Mouse (Mus musculus) embryonic facial prominence, embryonic 15.5 days (tissue): ENCODE results near the gene Treml1. TPM values are rescaled to one million over a fixed set of nuclear protein-coding genes. Genes with fewer than 3 reads are reported as not detected.

Experiments used
- ATAC-seq: fragments of 200-750 bp; cut with Nextera tagmentation; 2 replicates; pipeline ENCODE4 v1.8.0; 2017; ENCODE audit warnings: low read depth, moderate TSS enrichment; ENCODE audit not compliant: insufficient number of reproducible peaks, low FRiP score, low TSS enrichment
- H3K27ac ChIP-seq: fragments of 300-500 bp; sonication (generic); replicated peaks from 2 replicates; pipeline ENCODE4 v1.5.1; 2015; ENCODE audit warnings: mild to moderate bottlenecking, inconsistent platforms
- H3K27me3 ChIP-seq: fragments of 300-500 bp; sonication (generic); 2 replicates; pipeline ENCODE4 v1.6.1; 2015; ENCODE audit warnings: inconsistent platforms
- H3K36me3 ChIP-seq: fragments of 300-500 bp; sonication (generic); 2 replicates; pipeline ENCODE4 v1.6.1; 2015; ENCODE audit warnings: mild to moderate bottlenecking, inconsistent platforms
- H3K4me1 ChIP-seq: fragments of 300-500 bp; sonication (generic); 2 replicates; pipeline ENCODE4 v1.6.1; 2015; ENCODE audit warnings: inconsistent platforms
- H3K4me2 ChIP-seq: fragments of 300-500 bp; sonication (generic); replicated peaks from 2 replicates; pipeline ENCODE4 v1.6.1; 2015; ENCODE audit warnings: mild to moderate bottlenecking, inconsistent platforms
- H3K4me3 ChIP-seq: fragments of 300-500 bp; sonication (generic); replicated peaks from 2 replicates; pipeline ENCODE4 v1.5.1; 2015; ENCODE audit warnings: mild to moderate bottlenecking, inconsistent platforms
- H3K9ac ChIP-seq: fragments of 300-500 bp; sonication (generic); 2 replicates; pipeline ENCODE4 v1.6.1; 2015; ENCODE audit warnings: inconsistent platforms
- H3K9me3 ChIP-seq: fragments of 300-500 bp; sonication (generic); replicated peaks from 2 replicates; pipeline ENCODE4 v1.6.1; 2016; ENCODE audit warnings: inconsistent platforms
- WGBS: fragments of 180-500 bp; shearing (Covaris S2); methylation state at CpG from one replicate; pipeline ENCODE4 v1.1.7; 2015; 5-methylcytosine and 5-hydroxymethylcytosine counted together
- polyA plus RNA-seq: library from polyadenylated mRNA; unstranded; fragments of >200 nt; fragmentation: Nextera tagmentation; extraction: Ambion mirVana; gene quantifications from 2 replicates; pipeline ENCODE4 v1.2.1, GENCODE M21; 2015

The Treml1 gene
- polyA plus RNA-seq, 1 experiment from 2014 or later, result 1.0 TPM

DNA sequence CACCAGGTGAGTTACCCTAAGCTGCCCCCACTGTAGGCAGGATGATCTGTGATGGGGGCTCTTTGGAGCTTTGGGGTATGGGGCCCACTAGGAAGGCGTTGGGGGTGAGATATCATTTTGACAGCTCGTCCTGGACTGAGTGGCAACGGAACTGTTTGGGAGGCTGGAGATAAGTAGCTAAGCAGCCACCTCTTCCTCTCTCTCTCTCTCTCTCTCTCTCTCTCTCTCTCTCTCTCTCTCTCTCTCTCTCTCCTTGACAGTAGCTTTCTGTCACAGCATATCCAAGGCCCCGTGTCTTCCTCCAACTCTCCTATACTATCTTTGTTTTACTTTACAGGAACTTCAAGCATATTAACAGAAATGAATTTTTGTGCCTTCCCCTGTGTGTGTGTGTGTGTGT is 746 bp downstream of the Treml1 start:
- no peaks in the 10 kb centered on the region for H3K9me3 ChIP-seq
- H3K27ac ChIP-seq, result no peak overlapping the region
- 71% methylated on average over 4 of the region's 4 CpGs for WGBS
- H3K4me3 ChIP-seq, result no peak overlapping the region
- no peak overlapping the region for H3K9ac ChIP-seq
- ATAC-seq, result no peak
- H3K27me3 ChIP-seq, result no peaks in the 10 kb centered on the region
- no peak overlapping the region for H3K4me2 ChIP-seq
- H3K4me1 ChIP-seq, result no peaks in the 10 kb centered on the region
- H3K36me3 ChIP-seq, result no peaks in the 10 kb centered on the region

DNA sequence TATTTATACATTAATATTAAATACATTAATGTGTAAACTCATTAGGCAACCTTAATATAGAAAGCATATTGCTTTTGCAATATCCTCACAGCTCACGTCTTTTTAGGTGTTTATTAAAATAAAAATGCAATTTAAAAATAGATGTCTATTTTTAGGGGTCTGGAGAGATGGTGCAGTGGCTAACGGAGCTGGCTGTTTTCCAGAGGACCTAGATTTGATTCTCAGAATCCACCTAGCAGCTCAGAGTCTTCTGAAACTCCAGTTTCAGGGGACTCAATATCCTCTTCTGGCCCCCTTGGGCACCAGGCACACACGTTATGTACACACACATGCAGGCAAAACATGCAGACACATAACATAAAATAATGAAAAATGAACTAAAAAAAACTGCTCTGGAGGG is 2.6 kb downstream of the Treml1 start:
- no peak overlapping the region for H3K4me3 ChIP-seq
- H3K9me3 ChIP-seq, result no peaks in the 10 kb centered on the region
- H3K27me3 ChIP-seq, result no peaks in the 10 kb centered on the region
- no peak overlapping the region for H3K9ac ChIP-seq
- WGBS, result 68% methylated on average over 3 of the region's 3 CpGs
- H3K4me1 ChIP-seq, result no peaks in the 10 kb centered on the region
- no peak for ATAC-seq
- H3K4me2 ChIP-seq, result no peak overlapping the region
- H3K36me3 ChIP-seq, result no peaks in the 10 kb centered on the region
- H3K27ac ChIP-seq, result no peak overlapping the region

DNA sequence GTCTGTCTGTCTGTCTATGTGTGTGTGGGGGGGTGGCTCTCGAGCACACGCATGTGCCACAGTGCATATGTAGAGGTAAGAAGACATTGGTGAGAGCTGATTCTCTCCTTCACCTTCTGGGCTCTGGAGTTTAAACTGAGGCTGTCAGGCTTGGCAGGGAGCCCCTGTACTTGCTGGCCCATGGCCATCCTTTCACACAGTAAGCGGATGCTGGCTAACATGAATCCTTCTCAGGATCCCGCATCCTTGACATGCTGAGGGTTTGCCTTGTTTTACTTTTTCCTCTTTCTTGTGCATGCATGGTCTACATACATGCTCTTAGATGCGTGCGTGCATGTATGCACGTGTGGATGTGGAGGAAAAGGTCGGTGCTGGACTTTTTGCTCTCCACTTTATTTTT is 3.2 kb downstream of the Treml1 start:
- Histone ChIP-seq H3K4me3 (no peak overlapping the region), H3K9ac (no peak overlapping the region), H3K27ac (no peak overlapping the region), H3K36me3 (no peaks in the 10 kb centered on the region), H3K27me3 (no peaks in the 10 kb centered on the region), H3K9me3 (no peaks in the 10 kb centered on the region), H3K4me1 (no peaks in the 10 kb centered on the region), H3K4me2 (no peak overlapping the region)
- 79% methylated on average over 8 of the region's 8 CpGs for WGBS
- ATAC-seq, result no peak

DNA sequence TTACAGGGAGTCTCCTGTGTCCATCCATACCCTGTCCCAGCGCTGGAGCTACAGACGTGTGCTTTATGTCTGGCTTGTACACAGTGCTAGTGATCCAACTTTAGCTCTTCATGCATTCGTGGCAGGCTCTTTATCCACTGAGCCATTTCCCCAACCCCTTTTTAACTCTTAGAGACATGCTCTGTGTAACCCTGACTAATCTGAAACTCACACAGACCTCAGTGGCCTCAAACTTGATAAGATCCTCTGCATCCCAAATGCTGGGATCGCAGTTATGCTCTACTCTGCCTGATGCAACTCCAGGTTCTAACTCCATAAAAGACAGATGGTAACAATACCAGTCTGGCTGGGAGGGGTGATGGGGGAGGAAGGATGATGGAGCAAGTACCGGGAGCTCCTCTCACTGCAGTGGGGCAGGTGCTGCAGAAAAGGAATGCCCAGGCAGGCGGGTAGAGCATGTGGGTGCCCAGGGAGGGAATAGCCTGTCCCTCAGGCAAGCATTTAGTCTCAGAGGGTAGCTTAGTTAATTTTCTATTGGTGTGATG is 3.8 kb downstream of the Treml1 start:
- ATAC-seq, result no peak
- 63% methylated on average over 6 of the region's 6 CpGs for WGBS
- Histone ChIP-seq H3K4me3 (no peak overlapping the region), H3K27ac (no peak overlapping the region), H3K27me3 (no peaks in the 10 kb centered on the region), H3K4me1 (no peaks in the 10 kb centered on the region), H3K36me3 (no peaks in the 10 kb centered on the region), H3K9me3 (no peaks in the 10 kb centered on the region), H3K9ac (no peak overlapping the region), H3K4me2 (no peak overlapping the region)

DNA sequence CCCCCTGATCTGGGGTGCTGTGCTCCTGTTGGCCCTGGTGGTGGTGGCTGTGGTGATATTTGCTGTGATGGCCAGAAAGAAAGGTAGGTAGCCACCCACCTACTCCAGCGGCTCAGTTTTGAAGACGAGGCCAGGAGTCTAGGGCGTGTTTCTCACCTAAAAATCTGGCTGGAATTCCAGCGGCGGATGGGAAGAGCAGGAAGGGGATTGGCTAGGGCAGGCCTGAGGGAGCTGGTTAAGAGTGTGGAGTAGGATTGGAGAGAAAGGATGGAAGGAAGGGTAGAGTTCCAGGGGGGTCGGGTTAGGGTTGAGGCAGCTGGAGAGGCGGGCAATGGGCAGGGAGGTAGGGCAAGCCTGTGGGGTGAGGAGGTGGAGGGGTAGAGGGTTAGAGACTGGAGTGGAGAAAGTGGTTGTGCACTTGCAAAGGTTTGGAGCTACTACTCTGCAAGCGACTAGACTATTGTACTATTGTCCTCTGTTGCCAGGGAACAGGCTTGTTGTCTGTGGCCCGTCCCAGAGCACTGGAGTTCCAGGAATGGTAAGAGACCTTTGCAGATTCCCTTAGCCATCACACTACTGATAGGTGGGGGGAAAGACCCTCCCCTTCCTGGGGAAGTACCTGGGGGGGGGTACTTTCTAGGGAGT is 5.9 kb downstream of the Treml1 start:
- Histone ChIP-seq H3K4me2 (no peak overlapping the region), H3K36me3 (no peaks in the 10 kb centered on the region), H3K4me3 (no peak overlapping the region), H3K9ac (no peak overlapping the region), H3K27me3 (no peaks in the 10 kb centered on the region), H3K9me3 (no peaks in the 10 kb centered on the region), H3K27ac (no peak overlapping the region), H3K4me1 (no peaks in the 10 kb centered on the region)
- ATAC-seq, result no peak
- 73% methylated on average over 9 of the region's 9 CpGs for WGBS

DNA sequence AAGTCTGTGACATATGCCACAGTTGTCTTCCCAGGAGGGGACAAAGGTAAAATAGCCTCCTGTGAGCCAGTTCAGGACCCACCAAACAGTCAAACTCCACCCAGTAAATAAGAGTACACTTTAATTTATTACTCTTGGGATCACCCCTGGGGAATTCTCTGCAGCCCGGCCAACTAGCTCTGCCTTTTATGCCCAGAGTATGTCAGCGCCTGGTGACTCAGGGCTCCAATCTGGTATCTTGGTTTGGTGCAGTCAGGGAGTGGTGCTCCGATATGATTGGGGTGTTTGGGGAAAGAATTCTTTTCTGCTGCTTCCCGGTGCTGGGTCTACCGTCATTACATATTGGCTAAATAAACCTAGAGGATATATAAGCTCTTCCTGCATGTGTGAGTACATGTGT is 7.1 kb downstream of the Treml1 start:
- no peak overlapping the region for H3K4me3 ChIP-seq
- 84% methylated on average over 5 of the region's 5 CpGs for WGBS
- no peaks in the 10 kb centered on the region for H3K27me3 ChIP-seq
- no peak overlapping the region for H3K9ac ChIP-seq
- H3K4me2 ChIP-seq, result no peak overlapping the region
- ATAC-seq, result no peak
- no peaks in the 10 kb centered on the region for H3K9me3 ChIP-seq
- no peaks in the 10 kb centered on the region for H3K36me3 ChIP-seq
- H3K4me1 ChIP-seq, result no peaks in the 10 kb centered on the region
- no peak overlapping the region for H3K27ac ChIP-seq

DNA sequence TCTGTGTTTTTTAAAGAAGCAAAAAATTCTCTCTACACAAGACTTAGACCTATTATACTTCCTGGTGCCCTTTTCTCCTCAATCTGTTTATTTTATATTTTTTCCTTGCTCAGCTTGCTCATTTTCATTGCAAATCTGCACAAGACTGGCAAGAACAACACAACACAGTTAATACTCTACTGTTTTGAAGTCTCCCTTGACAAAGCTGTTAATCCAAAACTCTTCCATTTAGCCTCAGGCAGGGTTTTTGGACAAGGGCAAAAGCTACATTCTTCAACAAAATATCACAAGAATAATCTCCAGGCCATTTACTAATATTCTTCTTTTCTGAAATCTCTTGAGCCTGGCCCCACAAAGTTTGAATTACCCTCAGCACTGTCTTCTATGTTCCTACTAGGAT is 11.9 kb downstream of the Treml1 start:
- H3K36me3 ChIP-seq, result no peaks in the 10 kb centered on the region
- H3K9me3 ChIP-seq, result no peaks in the 10 kb centered on the region
- H3K4me2 ChIP-seq, result no peak overlapping the region
- H3K27me3 ChIP-seq, result no peaks in the 10 kb centered on the region
- no peak overlapping the region for H3K27ac ChIP-seq
- no peak overlapping the region for H3K4me3 ChIP-seq
- H3K4me1 ChIP-seq, result no peaks in the 10 kb centered on the region
- no peak overlapping the region for H3K9ac ChIP-seq
- no peak for ATAC-seq

DNA sequence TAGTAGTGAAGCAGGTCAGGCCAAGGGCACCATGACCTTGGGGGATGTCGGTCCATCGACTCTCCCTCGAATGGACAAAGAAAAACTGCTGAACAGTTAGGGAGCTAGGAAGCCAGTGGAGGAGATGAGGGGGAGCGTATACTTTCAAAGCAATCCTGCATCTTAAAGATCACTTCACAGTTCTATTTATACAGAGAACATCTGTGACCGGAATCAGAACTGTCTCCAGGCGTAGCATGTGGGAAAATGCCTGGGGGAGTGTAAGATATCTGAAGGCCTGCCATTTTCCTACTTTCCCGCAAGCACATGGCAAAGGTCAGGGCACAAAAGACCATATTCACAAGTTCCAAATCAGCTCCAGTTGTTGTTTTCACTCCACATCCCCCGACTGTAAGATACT is 13.3 kb downstream of the Treml1 start:
- no peak for ATAC-seq
- no peak overlapping the region for H3K4me3 ChIP-seq
- no peaks in the 10 kb centered on the region for H3K36me3 ChIP-seq
- H3K27me3 ChIP-seq, result no peaks in the 10 kb centered on the region
- H3K9ac ChIP-seq, result no peak overlapping the region
- WGBS, result 48% methylated on average over 8 of the region's 8 CpGs
- H3K4me1 ChIP-seq, result no peaks in the 10 kb centered on the region
- H3K27ac ChIP-seq, result no peak overlapping the region
- H3K9me3 ChIP-seq, result no peaks in the 10 kb centered on the region
- no peak overlapping the region for H3K4me2 ChIP-seq

DNA sequence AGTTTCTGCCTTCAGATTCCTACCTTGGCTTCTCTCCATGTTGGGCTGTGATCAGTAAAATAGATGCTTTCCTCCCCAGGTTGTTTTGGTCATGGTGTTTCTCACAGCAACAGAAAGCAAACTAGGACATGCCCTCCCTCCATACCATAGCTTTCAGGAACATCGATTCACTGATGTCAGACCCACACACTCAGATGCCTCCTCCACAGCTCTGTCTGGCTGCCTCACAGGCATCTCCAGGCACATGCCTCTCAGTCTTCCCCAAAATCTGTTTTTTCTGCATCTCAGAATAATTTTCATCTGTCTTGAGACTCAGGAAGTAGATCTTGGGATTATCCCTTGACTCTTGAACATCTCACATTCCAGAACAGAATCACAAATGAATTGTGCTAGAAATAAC is 16.4 kb downstream of the Treml1 start:
- no peaks in the 10 kb centered on the region for H3K27me3 ChIP-seq
- no peaks in the 10 kb centered on the region for H3K36me3 ChIP-seq
- H3K9ac ChIP-seq, result no peak overlapping the region
- no peak overlapping the region for H3K27ac ChIP-seq
- no peak overlapping the region for H3K4me3 ChIP-seq
- no peaks in the 10 kb centered on the region for H3K9me3 ChIP-seq
- no peak for ATAC-seq
- H3K4me1 ChIP-seq, result no peaks in the 10 kb centered on the region
- WGBS, result 93% methylated on average over 1 of the region's 1 CpGs
- H3K4me2 ChIP-seq, result no peak overlapping the region

DNA sequence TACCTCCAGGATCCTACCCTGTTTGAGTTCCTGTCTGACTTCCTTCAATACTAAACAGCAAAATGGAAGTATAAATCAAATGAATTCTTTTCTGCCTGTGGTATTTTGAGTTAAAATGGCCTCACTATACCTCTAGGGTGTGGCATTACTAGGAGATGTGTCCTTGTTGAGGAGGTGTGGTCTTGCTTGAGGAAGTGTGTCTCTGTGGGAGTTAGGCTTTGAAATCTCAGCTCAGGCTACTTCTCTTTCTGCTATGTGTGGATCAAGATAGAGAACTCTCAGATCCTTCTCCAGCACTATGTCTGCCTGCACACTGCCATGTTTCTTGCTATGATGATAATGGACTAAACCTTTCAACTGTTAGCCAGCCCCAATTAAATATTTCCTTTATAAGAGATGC is 19.3 kb downstream of the Treml1 start:
- no peak for ATAC-seq
- Histone ChIP-seq H3K4me3 (no peak overlapping the region), H3K9ac (no peak overlapping the region), H3K4me2 (no peak overlapping the region), H3K27me3 (no peaks in the 10 kb centered on the region), H3K4me1 (no peaks in the 10 kb centered on the region), H3K9me3 (no peaks in the 10 kb centered on the region), H3K36me3 (no peaks in the 10 kb centered on the region), H3K27ac (no peak overlapping the region)

DNA sequence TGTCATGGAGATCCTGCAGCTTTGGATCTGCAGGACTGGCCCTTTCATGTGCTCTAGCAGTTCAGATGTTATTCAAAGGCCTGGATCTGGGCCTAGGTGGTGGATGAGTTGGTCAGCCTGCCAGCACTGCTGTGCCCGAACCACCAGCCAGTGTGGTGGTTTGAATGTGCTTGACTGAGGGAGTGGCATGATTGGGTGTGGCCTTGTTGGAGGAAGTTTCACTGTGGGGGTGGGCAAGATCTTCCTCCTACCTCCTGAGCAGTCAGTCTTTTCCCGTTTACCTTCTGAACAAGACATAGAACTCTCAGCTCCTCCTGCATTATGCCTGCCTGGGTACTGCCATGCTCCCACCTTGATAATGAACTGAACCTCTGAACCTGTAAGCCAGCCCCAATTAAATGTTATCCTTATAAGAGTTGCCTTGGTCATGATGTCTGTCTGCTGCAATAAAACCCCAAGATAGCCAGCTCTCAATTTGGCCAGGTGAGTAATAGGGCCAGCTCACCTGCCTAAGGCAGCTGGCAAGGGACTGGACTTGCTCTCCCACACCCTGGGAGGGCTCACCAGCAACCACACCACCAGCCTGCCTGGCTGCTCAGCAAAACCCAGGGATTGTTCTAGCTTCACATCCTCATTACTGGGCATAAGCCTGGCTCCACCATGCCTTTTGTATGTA is 26.2 kb downstream of the Treml1 start:
- WGBS, result 67% methylated on average over 2 of the region's 2 CpGs
- H3K27me3 ChIP-seq, result no peaks in the 10 kb centered on the region
- no peaks in the 10 kb centered on the region for H3K4me1 ChIP-seq
- no peak overlapping the region for H3K27ac ChIP-seq
- no peak for ATAC-seq
- H3K4me3 ChIP-seq, result no peak overlapping the region
- H3K9ac ChIP-seq, result no peak overlapping the region
- no peak overlapping the region for H3K4me2 ChIP-seq
- H3K36me3 ChIP-seq, result peaks cover 52% of the 10 kb centered on the region
- no peaks in the 10 kb centered on the region for H3K9me3 ChIP-seq

DNA sequence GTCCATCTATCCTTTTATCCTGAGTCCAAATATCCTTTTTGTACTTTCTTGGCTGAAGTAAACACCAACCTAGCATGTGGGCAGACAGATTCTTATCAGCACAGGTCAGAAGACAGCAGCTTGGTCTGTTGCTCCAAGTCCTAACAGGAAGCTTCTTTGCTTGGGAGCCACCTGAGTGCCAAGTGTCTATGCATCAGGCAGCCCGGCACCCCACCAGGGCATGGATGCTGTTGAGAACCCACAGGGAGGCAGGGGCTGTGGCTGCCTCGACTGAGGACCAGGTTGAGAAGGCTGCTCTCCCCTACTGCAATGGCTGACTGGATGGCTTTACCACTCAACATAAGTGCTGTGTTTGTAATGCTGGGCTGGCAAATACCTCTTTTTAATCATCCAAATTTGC is 28.9 kb downstream of the Treml1 start:
- WGBS, result 89% methylated on average over 2 of the region's 2 CpGs
- no peak overlapping the region for H3K4me3 ChIP-seq
- peaks cover 79% of the 10 kb centered on the region for H3K36me3 ChIP-seq
- H3K4me1 ChIP-seq, result no peaks in the 10 kb centered on the region
- H3K9me3 ChIP-seq, result no peaks in the 10 kb centered on the region
- H3K27ac ChIP-seq, result no peak overlapping the region
- no peaks in the 10 kb centered on the region for H3K27me3 ChIP-seq
- H3K4me2 ChIP-seq, result no peak overlapping the region
- no peak overlapping the region for H3K9ac ChIP-seq
- ATAC-seq, result no peak
